Mouse (Mus musculus): ENCODE data around the gene Enkd1. TPM values are rescaled to one million over a fixed set of nuclear protein-coding genes. Genes with fewer than 3 reads are reported as not detected.

Gene Enkd1
- polyA plus RNA-seq, 1 experiment from 2014 or later: 33.9 TPM

- H3K36me3 ChIP-seq (ENCODE audit: control insufficient read depth, insufficient read depth, low read length): peaks cover 5% of the 10 kb centered on the region; the same call in 1 of the 2 replicates
- ATAC-seq (ENCODE audit: low FRiP score): no peak
- H3K9ac ChIP-seq (ENCODE audit: low read length): no peak overlapping the region
- H3K27me3 ChIP-seq (ENCODE audit: control insufficient read depth, insufficient read depth, low read length): no peaks in the 10 kb centered on the region
- no peak overlapping the region for H3K27ac ChIP-seq (ENCODE audit: low read depth, low read length)
- peaks cover 29% of the 10 kb centered on the region for H3K4me1 ChIP-seq (ENCODE audit: control insufficient read depth, insufficient read depth, low read length)
- DNase-seq (ENCODE audit: low spot score, missing footprints): no peak
- H3K9me3 ChIP-seq (ENCODE audit: control insufficient read depth, low read length): no peaks in the 10 kb centered on the region
- no peak overlapping the region for H3K4me3 ChIP-seq (ENCODE audit: low read depth, low read length)
- WGBS: 96% methylated on average over 6 of the region's 6 CpGs
- no peak overlapping the region for H3K4me2 ChIP-seq
These were observed 3.1 kb downstream of the Enkd1 start for GRCm38 (mm10) chr8:105704955-105705354.

- 94% methylated on average over 34 of the region's 34 CpGs for WGBS
- H3K27ac ChIP-seq (ENCODE audit: low read depth, low read length): no peak overlapping the region
- H3K27me3 ChIP-seq (ENCODE audit: control insufficient read depth, insufficient read depth, low read length): no peaks in the 10 kb centered on the region
- no peaks in the 10 kb centered on the region for H3K9me3 ChIP-seq (ENCODE audit: control insufficient read depth, low read length)
- no peak overlapping the region for H3K4me3 ChIP-seq (ENCODE audit: low read depth, low read length)
- no peak for DNase-seq (ENCODE audit: low spot score, missing footprints)
- H3K36me3 ChIP-seq (ENCODE audit: control insufficient read depth, insufficient read depth, low read length): peaks cover 5% of the 10 kb centered on the region; the same call in 1 of the 2 replicates
- H3K9ac ChIP-seq (ENCODE audit: low read length): no peak overlapping the region
- peaks cover 33% of the 10 kb centered on the region for H3K4me1 ChIP-seq (ENCODE audit: control insufficient read depth, insufficient read depth, low read length)
- H3K4me2 ChIP-seq: no peak overlapping the region
- ATAC-seq (ENCODE audit: low FRiP score): no peak
These were observed 3.7 kb downstream of the Enkd1 start for GRCm38 (mm10) chr8:105704146-105704812.

GRCm38 (mm10) chr8:105702731-105703415 lies 5.1 kb downstream of the Enkd1 start:
- Histone ChIP-seq H3K4me2 (no peak overlapping the region), H3K27me3 (ENCODE audit: control insufficient read depth, insufficient read depth, low read length) (no peaks in the 10 kb centered on the region), H3K9me3 (ENCODE audit: control insufficient read depth, low read length) (no peaks in the 10 kb centered on the region), H3K4me1 (ENCODE audit: control insufficient read depth, insufficient read depth, low read length) (peaks cover 33% of the 10 kb centered on the region), H3K4me3 (ENCODE audit: low read depth, low read length) (no peak overlapping the region), H3K36me3 (ENCODE audit: control insufficient read depth, insufficient read depth, low read length) (peaks cover 5% of the 10 kb centered on the region; the same call in 1 of the 2 replicates), H3K27ac (ENCODE audit: low read depth, low read length) (no peak overlapping the region), H3K9ac (ENCODE audit: low read length) (no peak overlapping the region)
- DNase-seq (ENCODE audit: low spot score, missing footprints) (no peak), ATAC-seq (ENCODE audit: low FRiP score) (no peak)
- 93% methylated on average over 24 of the region's 24 CpGs for WGBS

- Histone ChIP-seq H3K9me3 (ENCODE audit: control insufficient read depth, low read length) (no peaks in the 10 kb centered on the region), H3K9ac (ENCODE audit: low read length) (peak overlapping the region; percentile 60), H3K4me3 (ENCODE audit: low read depth, low read length) (peak overlapping the region; percentile 66), H3K27me3 (ENCODE audit: control insufficient read depth, insufficient read depth, low read length) (no peaks in the 10 kb centered on the region), H3K27ac (ENCODE audit: low read depth, low read length) (peak overlapping the region; percentile 20), H3K4me2 (peak overlapping the region; percentile 81), H3K36me3 (ENCODE audit: control insufficient read depth, insufficient read depth, low read length) (peaks cover 8% of the 10 kb centered on the region; the same call in 1 of the 2 replicates), H3K4me1 (ENCODE audit: control insufficient read depth, insufficient read depth, low read length) (peaks cover 29% of the 10 kb centered on the region)
- 35% methylated on average over 18 of the region's 18 CpGs for WGBS
- ATAC-seq (ENCODE audit: low FRiP score) (peak; percentile 25; the same call in 1 of the 2 replicates), DNase-seq (ENCODE audit: low spot score, missing footprints) (no peak)
These were observed 6.0 kb downstream of the Enkd1 start for GRCm38 (mm10) chr8:105702001-105702401.

GRCm38 (mm10) chr8:105700966-105701824 lies 6.8 kb downstream of the Enkd1 start, which contains the start of the genes Acd and Pard6a:
Acd (minus strand) TSS chr8:105701102.
Pard6a (plus strand) TSS chr8:105701148.
- Histone ChIP-seq H3K9ac (ENCODE audit: low read length) (peak within 1 kb of the TSS; percentile 68), H3K4me2 (peak within 1 kb of the TSS; percentile 81), H3K4me3 (ENCODE audit: low read depth, low read length) (peak within 1 kb of the TSS; percentile 66), H3K27me3 (ENCODE audit: control insufficient read depth, insufficient read depth, low read length) (no peaks in the 10 kb centered on the region), H3K4me1 (ENCODE audit: control insufficient read depth, insufficient read depth, low read length) (peaks cover 22% of the 10 kb centered on the region), H3K36me3 (ENCODE audit: control insufficient read depth, insufficient read depth, low read length) (peaks cover 10% of the 10 kb centered on the region; the same call in 1 of the 2 replicates), H3K9me3 (ENCODE audit: control insufficient read depth, low read length) (no peaks in the 10 kb centered on the region), H3K27ac (ENCODE audit: low read depth, low read length) (peak within 1 kb of the TSS; percentile 88)
- ATAC-seq (ENCODE audit: low FRiP score) (peak; percentile 82), DNase-seq (ENCODE audit: low spot score, missing footprints) (peak; percentile 100)
- under 1% methylated on average over 60 of the region's 60 CpGs for WGBS

- DNase-seq (ENCODE audit: low spot score, missing footprints): no peak
- Histone ChIP-seq H3K4me1 (ENCODE audit: control insufficient read depth, insufficient read depth, low read length) (peaks cover 19% of the 10 kb centered on the region), H3K4me3 (ENCODE audit: low read depth, low read length) (peak overlapping the region; percentile 66), H3K27me3 (ENCODE audit: control insufficient read depth, insufficient read depth, low read length) (no peaks in the 10 kb centered on the region), H3K9me3 (ENCODE audit: control insufficient read depth, low read length) (no peaks in the 10 kb centered on the region), H3K27ac (ENCODE audit: low read depth, low read length) (no peak overlapping the region), H3K4me2 (peak overlapping the region; percentile 81), H3K36me3 (ENCODE audit: control insufficient read depth, insufficient read depth, low read length) (peaks cover 10% of the 10 kb centered on the region; the same call in 1 of the 2 replicates), H3K9ac (ENCODE audit: low read length) (peak overlapping the region; percentile 68)
- ATAC-seq (ENCODE audit: low FRiP score): peak; percentile 53
- WGBS: under 1% methylated on average over 21 of the region's 21 CpGs
These were observed 7.4 kb downstream of the Enkd1 start for GRCm38 (mm10) chr8:105700566-105700965.

GRCm38 (mm10) chr8:105699488-105700215 lies 8.4 kb downstream of the Enkd1 start:
- ATAC-seq (ENCODE audit: low FRiP score) (no peak), DNase-seq (ENCODE audit: low spot score, missing footprints) (no peak)
- Histone ChIP-seq H3K9me3 (ENCODE audit: control insufficient read depth, low read length) (no peaks in the 10 kb centered on the region), H3K4me3 (ENCODE audit: low read depth, low read length) (peak overlapping the region; percentile 66; the same call in 1 of the 2 replicates), H3K27ac (ENCODE audit: low read depth, low read length) (no peak overlapping the region), H3K36me3 (ENCODE audit: control insufficient read depth, insufficient read depth, low read length) (peaks cover 10% of the 10 kb centered on the region; the same call in 1 of the 2 replicates), H3K9ac (ENCODE audit: low read length) (peak overlapping the region; percentile 68), H3K4me1 (ENCODE audit: control insufficient read depth, insufficient read depth, low read length) (peaks cover 21% of the 10 kb centered on the region), H3K4me2 (peak overlapping the region; percentile 81), H3K27me3 (ENCODE audit: control insufficient read depth, insufficient read depth, low read length) (no peaks in the 10 kb centered on the region)
- WGBS: 90% methylated on average over 11 of the region's 11 CpGs

GRCm38 (mm10) chr8:105698734-105699133 lies 9.3 kb downstream of the Enkd1 start:
- no peak overlapping the region for H3K9ac ChIP-seq (ENCODE audit: low read length)
- H3K4me1 ChIP-seq (ENCODE audit: control insufficient read depth, insufficient read depth, low read length): peaks cover 29% of the 10 kb centered on the region
- H3K36me3 ChIP-seq (ENCODE audit: control insufficient read depth, insufficient read depth, low read length): peaks cover 6% of the 10 kb centered on the region; the same call in 1 of the 2 replicates
- WGBS: 92% methylated on average over 5 of the region's 5 CpGs
- H3K4me3 ChIP-seq (ENCODE audit: low read depth, low read length): no peak overlapping the region
- no peak for ATAC-seq (ENCODE audit: low FRiP score)
- no peak overlapping the region for H3K4me2 ChIP-seq
- no peak for DNase-seq (ENCODE audit: low spot score, missing footprints)
- no peak overlapping the region for H3K27ac ChIP-seq (ENCODE audit: low read depth, low read length)
- H3K27me3 ChIP-seq (ENCODE audit: control insufficient read depth, insufficient read depth, low read length): peaks cover 2% of the 10 kb centered on the region; the same call in 1 of the 2 replicates
- H3K9me3 ChIP-seq (ENCODE audit: control insufficient read depth, low read length): no peaks in the 10 kb centered on the region

Measured in midbrain, embryonic 11.5 days (tissue).